Mouse (Mus musculus) G1E (cell line): ENCODE measurements around the gene Nell1.

Experiments
- CTCF ChIP-seq: IDR thresholded peaks from 2 replicates; pipeline ENCODE4 v1.5.1; 2012; ENCODE audit warnings: low read depth, low read length, inconsistent platforms, mixed read lengths
- GATA1 ChIP-seq: IDR thresholded peaks from 2 replicates; pipeline ENCODE4 v1.6.1; 2012; ENCODE audit warnings: borderline replicate concordance, low read length, inconsistent platforms, mixed read lengths
- TAL1 ChIP-seq: conservative IDR thresholded peaks from 2 replicates; pipeline ENCODE4 v1.6.1; 2012; ENCODE audit warnings: low read depth, low read length, inconsistent platforms, mixed read lengths

GRCm38 (mm10) chr7:50773516-50773915 is 798.9 kb downstream of the Nell1 start:
- TF ChIP-seq CTCF (no peak), GATA1 (no peak), TAL1 (no peak)
